Mouse (Mus musculus): ENCODE data around the gene Ghdc. TPM values are rescaled to one million over a fixed set of nuclear protein-coding genes. Genes with fewer than 3 reads are reported as not detected.

Ghdc gene
- total RNA-seq (2014; rRNA removed) (7.1 and 8.5 TPM in 2 replicates), polyA plus RNA-seq (2012; rRNA removed) (17.0 and 17.5 TPM in 2 replicates)

DNA sequence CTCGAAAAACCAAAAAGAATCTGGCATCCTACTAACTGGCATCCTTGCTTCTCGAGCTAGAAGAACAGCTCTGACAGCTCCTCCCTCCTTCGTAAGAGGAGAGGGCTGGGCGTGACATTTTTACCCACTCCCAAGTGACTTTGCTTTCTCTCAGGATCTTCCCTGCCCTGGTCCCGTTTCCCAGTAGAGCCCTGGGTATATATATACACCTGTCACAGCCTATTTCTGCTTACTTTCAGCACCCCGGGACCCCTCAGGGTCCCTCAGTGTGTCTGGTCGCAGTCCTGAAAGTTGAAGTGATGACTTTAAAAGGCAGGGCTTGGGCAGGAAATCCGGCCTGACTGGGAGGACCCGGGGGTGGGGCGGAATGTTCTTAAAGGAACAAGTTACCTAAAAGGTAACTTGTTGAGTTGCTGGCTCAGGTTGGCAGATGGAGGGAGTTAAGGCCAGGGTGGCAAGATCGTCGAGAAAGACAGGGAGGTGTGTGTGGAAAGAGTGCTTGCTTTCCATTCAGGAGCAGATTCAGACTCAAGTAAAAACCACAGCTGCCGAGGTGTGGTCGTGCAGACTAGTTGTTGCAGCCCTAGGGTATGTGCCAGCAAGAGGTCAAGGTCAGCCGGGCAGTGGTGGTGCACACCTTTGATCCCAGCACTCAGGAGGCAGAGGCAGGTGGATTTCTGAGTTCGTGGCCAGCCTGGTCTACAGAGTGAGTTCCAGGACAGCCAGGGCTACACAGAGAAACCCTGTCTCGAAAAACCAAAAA is at the start of gene Ghdc:
Gene Ghdc, minus strand, starts transcription at position 312 of the 763 bp plus-strand sequence.
- Histone ChIP-seq H3K27ac (replicated peaks; ENCODE audit: insufficient read depth, low read depth, low read length) (peak within 1 kb of the TSS; percentile 77), H3K9ac (ENCODE audit: low read depth, low read length) (peak within 1 kb of the TSS; percentile 76), H3K4me1 (ENCODE audit: control insufficient read depth, insufficient read depth, low read length) (peaks cover 4% of the 10 kb centered on the region; the same call in 1 of the 2 replicates), H3K4me3 (ENCODE audit: insufficient read depth, low read depth, low read length) (peak within 1 kb of the TSS; percentile 56), H3K36me3 (ENCODE audit: control insufficient read depth, insufficient read depth, low read length) (no peaks in the 10 kb centered on the region), H3K79me2 (ENCODE audit: control insufficient read depth, insufficient read depth, low read length) (no peaks in the 10 kb centered on the region), H3K27me3 (ENCODE audit: control insufficient read depth, insufficient read depth, low read length) (no peaks in the 10 kb centered on the region)
- TF ChIP-seq CTCF (IDR thresholded peaks at IDR 0.05; ENCODE audit: low read depth, low read length), result no peak
- no peak for TF ChIP-seq POLR2A (IDR thresholded peaks at IDR 0.05; ENCODE audit: extremely low read depth, insufficient read depth, low read length)
- peak; percentile 85 for DNase-seq (ENCODE audit: extremely low read depth, low read depth, low spot score)
- 13% methylated on average over 17 of the region's 17 CpGs for WGBS

DNA sequence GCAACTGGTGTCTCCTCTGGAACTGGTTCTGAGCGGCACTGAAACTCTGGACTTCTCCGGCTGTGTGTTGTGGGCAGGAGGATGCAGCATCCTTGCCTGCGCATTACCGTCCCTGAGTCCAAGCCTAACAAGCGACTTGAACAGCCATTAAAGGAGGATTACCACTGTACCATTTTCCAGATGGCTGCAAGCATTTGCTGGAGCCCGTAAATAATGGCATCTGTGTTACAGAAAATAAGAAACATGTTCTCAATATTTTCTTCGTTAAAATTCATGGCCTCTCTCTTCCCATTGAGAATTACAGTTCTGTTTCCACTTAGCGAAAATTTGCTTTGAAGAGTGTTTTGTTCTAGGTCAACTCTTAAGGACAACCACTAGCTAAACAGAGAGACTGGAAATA is 49.3 kb upstream of the Ghdc start:
- DNase-seq (ENCODE audit: extremely low read depth, low read depth, low spot score), result no peak
- WGBS, result 48% methylated on average over 8 of the region's 8 CpGs
- Histone ChIP-seq H3K4me1 (ENCODE audit: control insufficient read depth, insufficient read depth, low read length) (peaks cover 44% of the 10 kb centered on the region), H3K27me3 (ENCODE audit: control insufficient read depth, insufficient read depth, low read length) (no peaks in the 10 kb centered on the region), H3K79me2 (ENCODE audit: control insufficient read depth, insufficient read depth, low read length) (peaks cover 43% of the 10 kb centered on the region; the same call in 1 of the 2 replicates), H3K9ac (ENCODE audit: low read depth, low read length) (peak overlapping the region; percentile 28; the same call in 1 of the 2 replicates), H3K4me3 (ENCODE audit: insufficient read depth, low read depth, low read length) (no peak overlapping the region; the same call in 1 of the 2 replicates), H3K36me3 (ENCODE audit: control insufficient read depth, insufficient read depth, low read length) (no peaks in the 10 kb centered on the region), H3K27ac (replicated peaks; ENCODE audit: insufficient read depth, low read depth, low read length) (peak overlapping the region; percentile 4; the same call in 1 of the 2 replicates)
- TF ChIP-seq CTCF (IDR thresholded peaks at IDR 0.05; ENCODE audit: low read depth, low read length), result no peak
- TF ChIP-seq POLR2A (IDR thresholded peaks at IDR 0.05; ENCODE audit: extremely low read depth, insufficient read depth, low read length), result no peak

DNA sequence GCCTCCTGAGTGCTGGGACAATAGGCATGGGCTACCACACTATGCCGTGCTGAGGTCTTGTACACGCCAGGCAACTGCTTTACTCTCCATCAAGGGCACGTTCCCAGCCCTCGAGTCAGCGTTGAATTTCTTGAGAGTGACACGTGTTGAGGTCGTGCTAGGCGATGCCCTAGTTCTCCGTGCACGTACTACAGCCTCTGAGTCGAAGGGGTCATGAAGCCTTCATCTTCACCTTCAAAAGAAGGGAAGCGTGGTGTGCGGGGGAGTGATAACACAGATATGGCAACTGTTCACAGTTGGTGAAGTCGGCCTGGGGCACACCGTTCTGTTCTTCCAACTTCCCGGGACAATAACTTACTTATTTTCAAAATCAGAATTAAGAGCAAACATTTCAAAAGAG is 48.9 kb upstream of the Ghdc start:
- TF ChIP-seq POLR2A (IDR thresholded peaks at IDR 0.05; ENCODE audit: extremely low read depth, insufficient read depth, low read length) (no peak), CTCF (IDR thresholded peaks at IDR 0.05; ENCODE audit: low read depth, low read length) (no peak)
- peak overlapping the region; percentile 4 for H3K27ac ChIP-seq (replicated peaks; ENCODE audit: insufficient read depth, low read depth, low read length)
- WGBS, result 31% methylated on average over 16 of the region's 16 CpGs
- H3K36me3 ChIP-seq (ENCODE audit: control insufficient read depth, insufficient read depth, low read length), result no peaks in the 10 kb centered on the region
- DNase-seq (ENCODE audit: extremely low read depth, low read depth, low spot score), result peak; percentile 73
- H3K4me3 ChIP-seq (ENCODE audit: insufficient read depth, low read depth, low read length), result no peak overlapping the region; the same call in 1 of the 2 replicates
- no peak overlapping the region; the same call in 1 of the 2 replicates for H3K9ac ChIP-seq (ENCODE audit: low read depth, low read length)
- H3K4me1 ChIP-seq (ENCODE audit: control insufficient read depth, insufficient read depth, low read length), result peaks cover 47% of the 10 kb centered on the region
- no peaks in the 10 kb centered on the region for H3K27me3 ChIP-seq (ENCODE audit: control insufficient read depth, insufficient read depth, low read length)
- peaks cover 43% of the 10 kb centered on the region; the same call in 1 of the 2 replicates for H3K79me2 ChIP-seq (ENCODE audit: control insufficient read depth, insufficient read depth, low read length)

DNA sequence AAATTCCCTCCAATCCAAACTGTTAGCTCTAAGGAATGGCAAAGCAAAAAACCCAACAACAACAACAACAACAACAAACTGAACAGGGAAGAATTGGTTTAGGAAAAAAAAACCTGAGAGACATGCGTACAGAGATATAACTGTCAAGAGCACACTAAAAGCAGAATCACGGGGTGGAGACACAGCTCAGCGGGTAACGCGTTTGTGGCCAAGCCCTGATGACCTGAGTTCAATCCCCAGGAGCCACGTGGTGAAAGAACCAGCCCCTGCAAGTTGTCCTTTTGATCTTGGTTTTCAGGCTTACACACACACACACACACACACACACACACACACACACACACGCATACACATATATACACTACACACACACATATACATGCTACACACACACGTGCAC is 48.3 kb upstream of the Ghdc start:
- TF ChIP-seq CTCF (IDR thresholded peaks at IDR 0.05; ENCODE audit: low read depth, low read length) (no peak), POLR2A (IDR thresholded peaks at IDR 0.05; ENCODE audit: extremely low read depth, insufficient read depth, low read length) (no peak)
- H3K36me3 ChIP-seq (ENCODE audit: control insufficient read depth, insufficient read depth, low read length), result no peaks in the 10 kb centered on the region
- peak; percentile 85 for DNase-seq (ENCODE audit: extremely low read depth, low read depth, low spot score)
- 33% methylated on average over 8 of the region's 8 CpGs for WGBS
- H3K79me2 ChIP-seq (ENCODE audit: control insufficient read depth, insufficient read depth, low read length), result peaks cover 41% of the 10 kb centered on the region; the same call in 1 of the 2 replicates
- H3K4me1 ChIP-seq (ENCODE audit: control insufficient read depth, insufficient read depth, low read length), result peaks cover 50% of the 10 kb centered on the region
- no peak overlapping the region for H3K9ac ChIP-seq (ENCODE audit: low read depth, low read length)
- H3K4me3 ChIP-seq (ENCODE audit: insufficient read depth, low read depth, low read length), result no peak overlapping the region
- no peaks in the 10 kb centered on the region for H3K27me3 ChIP-seq (ENCODE audit: control insufficient read depth, insufficient read depth, low read length)
- peak overlapping the region; percentile 27 for H3K27ac ChIP-seq (replicated peaks; ENCODE audit: insufficient read depth, low read depth, low read length)

DNA sequence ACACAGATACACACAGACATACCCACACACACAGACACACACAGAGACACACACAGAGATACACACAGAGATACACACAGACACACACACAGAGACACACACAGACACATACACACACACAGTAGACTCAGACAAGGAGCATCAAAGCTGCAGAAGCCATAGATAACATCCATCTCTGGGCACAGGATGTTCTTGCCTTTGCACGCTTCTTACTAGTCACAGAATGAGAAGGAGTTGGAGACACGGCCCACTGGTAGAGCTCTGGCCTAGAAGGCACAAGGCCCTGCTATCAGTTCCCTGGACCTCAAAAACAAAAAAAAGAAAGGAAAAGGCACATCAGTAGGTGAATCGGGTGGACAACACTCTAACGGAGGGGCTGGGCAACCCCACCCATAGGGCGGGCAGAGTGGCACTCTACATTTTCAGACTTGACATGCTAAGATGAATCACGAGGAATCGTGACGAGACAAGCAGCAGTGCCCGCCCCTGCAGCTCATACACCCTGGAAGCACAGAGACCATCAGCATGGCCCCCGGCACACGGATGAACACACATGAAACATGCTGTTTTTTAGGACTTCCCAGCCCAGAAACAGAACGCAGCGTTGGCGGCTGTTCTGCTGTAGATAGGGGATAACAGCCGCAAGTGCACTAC is 47.7 kb upstream of the Ghdc start:
- peaks cover 50% of the 10 kb centered on the region for H3K4me1 ChIP-seq (ENCODE audit: control insufficient read depth, insufficient read depth, low read length)
- no peak for DNase-seq (ENCODE audit: extremely low read depth, low read depth, low spot score)
- H3K27me3 ChIP-seq (ENCODE audit: control insufficient read depth, insufficient read depth, low read length), result no peaks in the 10 kb centered on the region
- TF ChIP-seq CTCF (IDR thresholded peaks at IDR 0.05; ENCODE audit: low read depth, low read length) (no peak), POLR2A (IDR thresholded peaks at IDR 0.05; ENCODE audit: extremely low read depth, insufficient read depth, low read length) (no peak)
- WGBS, result 82% methylated on average over 15 of the region's 15 CpGs
- no peak overlapping the region for H3K4me3 ChIP-seq (ENCODE audit: insufficient read depth, low read depth, low read length)
- H3K9ac ChIP-seq (ENCODE audit: low read depth, low read length), result peak overlapping the region; percentile 8; the same call in 1 of the 2 replicates
- peak overlapping the region; percentile 68; the same call in 1 of the 2 replicates for H3K27ac ChIP-seq (replicated peaks; ENCODE audit: insufficient read depth, low read depth, low read length)
- H3K36me3 ChIP-seq (ENCODE audit: control insufficient read depth, insufficient read depth, low read length), result no peaks in the 10 kb centered on the region
- H3K79me2 ChIP-seq (ENCODE audit: control insufficient read depth, insufficient read depth, low read length), result peaks cover 41% of the 10 kb centered on the region; the same call in 1 of the 2 replicates

Measured in liver, adult 2 months (tissue).